19 mouse cellular contexts compared by ENCODE assay signal in the genomic region with DNA sequence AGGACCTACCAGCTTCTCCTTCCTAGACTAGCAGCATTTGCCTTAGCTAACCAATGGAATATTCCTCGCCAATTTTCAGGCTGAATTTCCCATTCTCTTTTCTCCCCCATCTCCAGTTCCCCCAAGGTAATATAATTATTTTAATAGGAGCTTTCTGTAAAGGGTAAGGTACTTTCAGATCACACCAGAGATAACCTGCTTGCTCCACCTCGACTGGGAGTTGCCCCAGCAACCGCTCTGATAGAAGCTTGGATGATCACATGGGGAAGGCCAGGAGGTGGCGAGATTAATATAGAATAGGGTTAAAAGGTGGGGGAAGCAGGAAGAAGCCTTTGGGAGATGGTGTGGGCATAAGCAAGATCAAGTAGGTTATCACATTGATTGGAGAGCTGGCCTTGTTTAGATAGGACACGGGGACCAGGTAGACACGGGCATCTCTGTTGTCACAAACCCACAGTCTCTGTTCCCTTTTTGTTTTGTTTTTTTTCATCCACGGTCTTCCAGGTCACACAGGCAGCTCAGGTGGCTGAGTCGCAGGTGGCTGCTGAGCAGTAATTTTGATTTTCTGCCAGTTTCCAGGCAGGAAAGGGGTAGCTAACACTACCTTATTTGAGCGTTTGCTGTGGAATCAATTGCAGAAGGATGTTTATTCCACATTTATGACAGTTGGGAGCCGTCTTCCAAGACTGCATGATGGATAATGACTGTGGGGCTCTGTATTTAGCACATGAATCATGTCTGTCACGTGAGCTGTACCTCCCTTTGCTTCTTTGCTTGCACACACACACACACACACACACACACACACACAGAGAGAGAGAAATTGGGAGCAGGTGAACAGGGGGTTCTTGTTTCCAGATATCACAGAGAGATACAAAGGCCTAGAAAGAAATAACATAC. TPM values are rescaled to one million over a fixed set of nuclear protein-coding genes. Genes with fewer than 3 reads are reported as not detected.
DNase-seq lines count a peak whose midpoint lies in the region; ATAC-seq and TF ChIP-seq lines count a peak whose summit lies in the region.
"Had no signal": no experiment of that assay in that cellular context is flagged by ENCODE, and none has a peak within 500 bp of the region (broad histone marks: within the 10 kb centered on the region; RNA-seq: fewer than 3 reads in every experiment).

No protein-coding gene starts in this region.

- no peak overlapping the region for H3K4me3 ChIP-seq in cerebellum, adult 2 months (replicated peaks; ENCODE audit: insufficient read depth, low read depth, low read length)
- H3K4me3 ChIP-seq in hindbrain, embryonic 14.5 days (replicated peaks; ENCODE audit: low read length): no peak overlapping the region
- H3K4me3 ChIP-seq in hindbrain, embryonic 12.5 days: no peak overlapping the region
- no peak overlapping the region for H3K4me3 ChIP-seq in C2C12 (ENCODE audit: insufficient read depth, poor library complexity, severe bottlenecking)
- no peak overlapping the region for H3K4me3 ChIP-seq in forebrain, postnatal 0 days (ENCODE audit: low read depth, low read length)
- H3K4me3 ChIP-seq: embryonic facial prominence, embryonic 13.5 days; left cerebral cortex, adult 2 months; limb, embryonic 13.5 days had no signal

- 29% methylated on average over 11 of the region's 11 CpGs for WGBS in cerebellum, adult 2 months
- 67% methylated on average over 11 of the region's 11 CpGs for whole genome bisulfite sequencing in hindbrain, embryonic 14.5 days
- WGBS in hindbrain, embryonic 12.5 days: 72% methylated on average over 11 of the region's 11 CpGs
- WGBS in forebrain, postnatal 0 days: 59% methylated on average over 11 of the region's 11 CpGs

- no peaks in the 10 kb centered on the region for H3K79me3 ChIP-seq in C2C12 (ENCODE audit: low read depth)

- no peaks in the 10 kb centered on the region for H3K36me3 ChIP-seq in hindbrain, embryonic 14.5 days (replicated peaks; ENCODE audit: control insufficient read depth, insufficient read depth)
- H3K36me3 ChIP-seq in hindbrain, embryonic 12.5 days: no peaks in the 10 kb centered on the region
- H3K36me3 ChIP-seq in C2C12 (ENCODE audit: control insufficient read depth, insufficient read depth): no peaks in the 10 kb centered on the region
- H3K36me3 ChIP-seq in forebrain, postnatal 0 days (ENCODE audit: insufficient read depth): no peaks in the 10 kb centered on the region
- H3K36me3 ChIP-seq: embryonic facial prominence, embryonic 13.5 days; limb, embryonic 13.5 days had no signal

- peak overlapping the region; percentile 69 for H3K27ac ChIP-seq in cerebellum, adult 2 months (ENCODE audit: insufficient read depth, low read length)
- peak overlapping the region; percentile 59 for H3K27ac ChIP-seq in hindbrain, embryonic 14.5 days
- no peak overlapping the region for H3K27ac ChIP-seq in hindbrain, embryonic 12.5 days
- H3K27ac ChIP-seq in forebrain, postnatal 0 days (ENCODE audit: low read depth, low read length): peak overlapping the region; percentile 62
- H3K27ac ChIP-seq: embryonic facial prominence, embryonic 13.5 days; left cerebral cortex, adult 2 months; limb, embryonic 13.5 days; liver, embryonic 14.5 days had no signal

- no peak overlapping the region for H3K9ac ChIP-seq in hindbrain, embryonic 14.5 days
- H3K9ac ChIP-seq in hindbrain, embryonic 12.5 days: no peak overlapping the region
- H3K9ac ChIP-seq in forebrain, postnatal 0 days: no peak overlapping the region
- H3K9ac ChIP-seq: embryonic facial prominence, embryonic 13.5 days; limb, embryonic 13.5 days; liver, embryonic 14.5 days had no signal

- TF ChIP-seq POLR2A in cerebellum, adult 2 months (IDR thresholded peaks at IDR 0.05; ENCODE audit: borderline replicate concordance, insufficient read depth, low read length): no peak

- H3K4me2 ChIP-seq in hindbrain, embryonic 14.5 days (replicated peaks): no peak overlapping the region
- no peak overlapping the region for H3K4me2 ChIP-seq in hindbrain, embryonic 12.5 days (replicated peaks)
- H3K4me2 ChIP-seq in forebrain, postnatal 0 days (ENCODE audit: low read depth): no peak overlapping the region
- H3K4me2 ChIP-seq: embryonic facial prominence, embryonic 13.5 days; limb, embryonic 13.5 days had no signal

- no peaks in the 10 kb centered on the region for H3K79me2 ChIP-seq in C2C12 (ENCODE audit: control insufficient read depth, insufficient read depth)

- TF ChIP-seq CTCF in cerebellum, adult 2 months (IDR thresholded peaks at IDR 0.05; ENCODE audit: borderline replicate concordance, insufficient read depth, low read depth, low read length): no peak
- no peak for TF ChIP-seq CTCF in C2C12 (IDR thresholded peaks at IDR 0.05; ENCODE audit: control insufficient read depth, insufficient read depth, insufficient read length)
- no peak for TF ChIP-seq CTCF in forebrain, postnatal 0 days (IDR thresholded peaks at IDR 0.05; ENCODE audit: low read depth)

- ATAC-seq in hindbrain, embryonic 14.5 days (ENCODE audit: low FRiP score): no peak
- no peak for ATAC-seq in hindbrain, embryonic 12.5 days (ENCODE audit: low FRiP score)
- ATAC-seq in forebrain, postnatal 0 days: peak; percentile 82
- ATAC-seq: activated CD4-positive, CD25-positive, alpha-beta regulatory T cell, adult 4 months; lung, postnatal 0 days had no signal

- H3K27me3 ChIP-seq in cerebellum, adult 2 months (ENCODE audit: control insufficient read depth, insufficient read depth, low read length): no peaks in the 10 kb centered on the region
- no peaks in the 10 kb centered on the region for H3K27me3 ChIP-seq in hindbrain, embryonic 14.5 days (ENCODE audit: control insufficient read depth, insufficient read depth, low read length)
- no peaks in the 10 kb centered on the region for H3K27me3 ChIP-seq in hindbrain, embryonic 12.5 days
- no peaks in the 10 kb centered on the region for H3K27me3 ChIP-seq in C2C12 (ENCODE audit: control insufficient read depth, insufficient read depth, insufficient read length)
- no peaks in the 10 kb centered on the region for H3K27me3 ChIP-seq in forebrain, postnatal 0 days (ENCODE audit: insufficient read depth, low read length)
- H3K27me3 ChIP-seq: embryonic facial prominence, embryonic 13.5 days; limb, embryonic 13.5 days had no signal

- DNase-seq in cerebellum, adult 2 months: peak; percentile 48 to 53
- DNase-seq in cerebellum, adult 11 months: no peak
- DNase-seq in hindbrain, embryonic 14.5 days (ENCODE audit: low spot score): no peak
- DNase-seq in forebrain, postnatal 0 days: peak; percentile 32
- no peak for DNase-seq in kidney, postnatal 36 days
- no peak for DNase-seq in kidney, adult 9 months
- DNase-seq: adrenal gland, postnatal 14 days; kidney, adult 11 months; kidney, postnatal 14 days; right cerebral cortex, adult 18-20 months; thymus, adult 18-20 months had no signal

- no peaks in the 10 kb centered on the region for H3K9me3 ChIP-seq in hindbrain, embryonic 14.5 days (ENCODE audit: control insufficient read depth, low read length)
- no peaks in the 10 kb centered on the region for H3K9me3 ChIP-seq in hindbrain, embryonic 12.5 days (replicated peaks)
- no peaks in the 10 kb centered on the region for H3K9me3 ChIP-seq in forebrain, postnatal 0 days (ENCODE audit: low read length)
- H3K9me3 ChIP-seq: embryonic facial prominence, embryonic 13.5 days; limb, embryonic 13.5 days had no signal

- no peak overlapping the region for H3ac ChIP-seq in C2C12 (ENCODE audit: control insufficient read depth, insufficient read length, low read depth)

- H3K4me1 ChIP-seq in cerebellum, adult 2 months (ENCODE audit: control insufficient read depth, insufficient read depth, low read length): peaks cover 15% of the 10 kb centered on the region; the same call in 1 of the 2 replicates
- H3K4me1 ChIP-seq in hindbrain, embryonic 14.5 days (replicated peaks; ENCODE audit: control insufficient read depth, insufficient read depth, low read length): 0 out of 2 replicates have a peak, but pooled peaks cover 7% of the 10 kb centered on the region
- H3K4me1 ChIP-seq in hindbrain, embryonic 12.5 days: no peaks in the 10 kb centered on the region
- H3K4me1 ChIP-seq in forebrain, postnatal 0 days (ENCODE audit: insufficient read depth): no peaks in the 10 kb centered on the region; the same call in 1 of the 2 replicates

TF ChIP-seq in C2C12, 6 proteins besides CTCF, POLR2A, EP300 and RAD21:
- TF ChIP-seq USF1 (IDR thresholded peaks at IDR 0.05; ENCODE audit: low read depth) (peak; percentile 19), FOSL1 (IDR thresholded peaks at IDR 0.05; ENCODE audit: insufficient read depth, low read length, poor library complexity, severe bottlenecking) (no peak)

RNA-seq across cellular contexts. Expression of a gene that starts 47.8 kb away (rescaled TPM):
- polyA plus RNA-seq in cerebellum, adult 2 months (2012; rRNA removed): 188 and 204 TPM in 2 replicates
- polyA plus RNA-seq in hindbrain, embryonic 14.5 days (2014; fragmentation: Nextera tagmentation; extraction: Ambion mirVana): 15.0 and 15.1 TPM in 2 replicates
- 4.9 and 6.7 TPM in 2 replicates for polyA plus RNA-seq in hindbrain, embryonic 12.5 days (2016; fragmentation: Nextera tagmentation; extraction: Ambion mirVana)
- polyA plus RNA-seq in C2C12 (2012; fragmentation: generic; extraction: Trizol): 3.7 TPM
- 48.1 and 48.6 TPM in 2 replicates for total RNA-seq in forebrain, postnatal 0 days (2014; rRNA removed)
- 12.5 and 18.0 TPM in 2 replicates for polyA plus RNA-seq in forebrain, postnatal 0 days (2015; fragmentation: Nextera tagmentation; extraction: Ambion mirVana)

Comparison
In these comparisons a context has a peak if more than half of its experiments do, and no peak if none do; other contexts are left out.
1. DNase-seq: peak in cerebellum, adult 2 months (2 of 2) and forebrain, postnatal 0 days (single experiment); none in cerebellum, adult 11 months (single experiment), hindbrain, embryonic 14.5 days (single experiment), kidney, postnatal 36 days (0 of 2) and kidney, adult 9 months (single experiment).